Mouse (Mus musculus) heart, adult 8-10 months (tissue): ENCODE measurements around the gene Mthfr. TPM values are rescaled to one million over a fixed set of nuclear protein-coding genes. Genes with fewer than 3 reads are reported as not detected.

ENCODE experiments used
- DNase-seq: peaks from one replicate; pipeline ENCODE4 v3.0.0; 2022; ENCODE audit warnings: low spot score
- total RNA-seq, 4 experiments: library from RNA; stranded (reverse); gene quantifications; 2 replicates each; pipeline ENCODE4 v1.2.4; 2022

The Mthfr gene
- total RNA-seq, 4 experiments from 2014 or later, result 8.0 to 9.8 (median 8.6) TPM

GRCm38 (mm10) chr4:148089166-148089565 is 50.3 kb downstream of the Mthfr start:
- DNase-seq, result no peak

- DNase-seq, result no peak
Observed at GRCm38 (mm10) chr4:148091181-148091580, 52.3 kb downstream of the Mthfr start.

GRCm38 (mm10) chr4:148092551-148093271 is 53.8 kb downstream of the Mthfr start:
- DNase-seq, result no peak

GRCm38 (mm10) chr4:148094161-148094560 is 55.3 kb downstream of the Mthfr start:
- DNase-seq, result no peak

DNA sequence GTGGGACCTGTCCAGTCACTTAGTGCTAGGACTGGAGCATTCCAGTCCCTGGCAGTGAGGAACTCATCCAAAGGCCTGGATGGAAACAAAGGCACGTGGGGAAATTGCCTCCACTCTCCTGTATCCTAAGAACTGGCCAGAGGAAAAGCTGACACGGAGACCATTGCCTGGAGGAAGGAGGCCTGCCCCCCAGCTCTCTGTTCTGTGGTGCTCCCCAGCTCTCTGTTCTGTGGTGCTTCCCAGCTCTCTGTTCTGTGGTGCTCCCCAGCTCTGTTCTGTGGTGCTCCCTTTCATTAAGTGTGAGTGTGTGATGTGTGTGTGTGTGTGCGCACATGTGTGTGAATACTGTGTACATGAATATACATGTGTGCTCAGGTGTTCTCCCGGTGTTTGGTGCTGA is 56.2 kb downstream of the Mthfr start:
- DNase-seq, result no peak

DNA sequence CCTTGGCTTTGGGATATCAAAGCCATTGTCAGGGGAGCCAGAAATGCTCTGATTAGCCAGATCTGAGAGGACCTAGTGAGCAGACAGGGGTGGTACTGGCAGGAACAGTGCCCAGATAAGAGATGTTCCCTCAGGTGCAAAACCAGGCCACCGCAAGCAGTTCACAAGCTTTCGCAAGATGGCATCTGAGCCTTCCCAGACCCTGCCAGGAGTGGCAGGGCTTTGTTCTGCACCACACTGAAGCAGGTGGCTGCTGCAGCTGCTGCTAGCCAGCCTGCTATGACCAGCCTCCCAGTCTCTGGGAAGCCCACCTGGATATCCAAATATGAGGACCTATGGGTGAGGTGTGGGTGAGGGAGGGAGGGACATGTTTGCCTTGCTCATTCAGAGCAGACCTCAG is 59.1 kb downstream of the Mthfr start:
- DNase-seq, result no peak

- no peak for DNase-seq
Observed at GRCm38 (mm10) chr4:148098666-148099065, 59.8 kb downstream of the Mthfr start.

DNA sequence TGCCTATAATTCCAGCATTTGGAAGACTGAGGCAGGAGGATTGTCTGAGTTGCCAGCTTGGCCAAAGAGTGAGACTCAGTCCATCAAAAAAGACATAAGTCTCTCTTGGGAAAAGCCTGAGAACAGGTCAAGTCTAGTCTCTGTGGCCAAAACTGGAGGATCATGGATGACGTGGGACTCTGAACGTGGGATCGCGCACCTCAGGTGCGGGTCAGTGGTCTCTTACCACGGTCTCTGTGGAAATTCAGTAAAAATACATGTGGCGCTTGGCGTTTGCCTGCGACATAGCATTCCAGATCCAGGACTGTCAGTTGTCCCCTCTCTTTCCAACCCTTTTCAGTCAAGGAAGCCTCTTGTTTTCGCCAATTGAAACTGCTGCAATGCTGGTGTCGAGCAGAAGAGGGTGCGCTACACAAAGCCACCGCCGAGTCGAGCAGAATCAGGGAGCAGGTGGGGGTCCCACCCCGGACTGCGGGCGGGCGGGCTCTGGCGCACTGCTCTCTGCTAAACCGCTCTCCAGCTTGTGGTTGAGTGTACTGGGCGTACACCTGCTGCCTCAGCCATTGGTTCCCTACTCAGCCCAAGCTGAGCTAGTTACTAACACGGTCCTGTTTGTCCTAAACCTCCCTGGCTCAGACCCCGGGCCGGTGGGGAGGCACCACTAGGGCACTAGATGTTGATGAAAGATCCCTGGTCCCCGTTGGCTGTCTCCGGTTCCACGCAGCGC is 63.1 kb downstream of the Mthfr start:
- DNase-seq, result no peak

DNA sequence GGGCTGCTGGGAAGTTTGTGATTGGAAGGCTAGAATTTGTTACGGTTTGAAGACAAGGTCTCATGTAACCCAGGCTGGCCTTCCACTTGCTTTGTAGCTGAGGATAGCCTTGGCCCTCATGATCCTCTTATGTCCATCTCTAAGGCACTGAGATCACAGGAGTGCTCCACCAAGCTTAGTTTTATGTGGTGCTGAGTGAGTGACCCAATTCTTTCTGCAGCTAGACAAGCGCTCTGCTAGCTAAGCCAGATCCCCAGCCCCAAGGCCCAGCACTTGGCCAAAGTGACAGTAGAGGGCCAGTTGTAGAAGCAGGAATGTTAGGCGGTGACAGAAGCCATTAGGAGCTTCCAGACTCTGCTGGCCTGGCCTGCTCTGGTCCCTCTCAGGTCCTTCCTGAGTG is 65.3 kb downstream of the Mthfr start:
- DNase-seq, result no peak

DNA sequence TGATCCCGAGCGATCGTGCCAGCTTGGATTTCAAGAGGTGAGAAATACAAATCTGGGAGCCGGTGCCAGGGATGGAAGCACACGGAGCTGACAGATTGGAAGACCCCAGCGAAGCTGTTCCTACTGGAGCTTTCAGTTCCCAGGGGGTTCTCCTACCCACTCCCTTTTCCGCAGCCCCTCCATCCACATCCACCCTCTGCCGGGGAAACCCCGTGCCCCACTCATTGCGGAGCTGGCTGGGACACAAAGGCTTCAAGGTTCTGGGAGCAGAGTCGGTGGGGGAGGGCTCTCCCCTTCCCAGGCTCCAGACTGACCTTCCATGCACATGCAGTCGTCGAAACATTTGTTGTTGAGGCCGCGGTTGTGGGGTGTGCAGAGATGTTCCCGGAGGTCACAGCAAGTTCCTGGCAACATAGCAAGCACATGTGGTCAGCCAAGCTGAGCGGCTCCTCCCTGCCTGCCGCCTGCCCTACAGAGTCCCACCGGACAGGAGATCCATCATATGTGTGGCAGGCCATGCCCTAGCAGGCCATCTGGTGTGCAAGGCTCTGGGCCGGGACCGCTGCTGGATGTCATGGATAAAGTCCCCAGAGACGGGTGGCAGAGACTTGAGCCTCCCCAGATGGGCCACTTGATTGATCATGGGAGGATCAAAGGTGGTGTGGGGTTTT is 68.9 kb downstream of the Mthfr start:
- no peak for DNase-seq

DNA sequence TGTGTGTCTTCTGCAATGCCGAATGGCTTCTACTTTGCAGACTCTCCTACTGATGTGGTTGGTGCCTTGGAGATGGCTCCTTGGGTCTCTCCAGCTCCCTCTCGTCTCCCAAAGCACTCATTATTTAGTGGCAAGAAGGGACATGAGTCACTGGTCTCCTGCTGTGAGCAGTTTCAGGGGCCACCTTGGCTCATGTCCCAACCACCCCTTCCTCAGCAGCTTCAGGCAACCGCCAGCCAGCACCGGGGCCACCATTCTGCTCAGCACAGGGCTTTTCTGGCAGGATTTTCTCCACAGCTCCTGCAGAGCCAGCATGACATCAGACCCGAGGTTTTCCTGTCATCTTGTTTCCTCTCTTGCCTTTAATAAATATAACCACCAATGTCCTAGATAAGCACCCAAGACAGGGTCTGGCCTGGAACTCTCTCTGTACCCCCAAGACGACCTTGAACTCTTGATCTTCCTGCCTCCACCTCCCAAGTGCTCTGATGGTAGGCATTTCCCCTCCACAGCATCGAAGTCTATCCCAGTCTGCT is 69.8 kb downstream of the Mthfr start:
- no peak for DNase-seq

Other genes with a start within 250 kb of the Mthfr start
- gene Zfp984, start 229.3 kb upstream of the Mthfr start, total RNA-seq, result 1 to 10 TPM; 2.0 to 2.7 (median 2.4) TPM
- 10 to 100 TPM in 3 of 4 experiments, 1 to 10 TPM in 1; 8.1 to 12.7 (median 11.4) TPM for gene Zfp933, start 190.7 kb upstream of the Mthfr start, total RNA-seq
- 1 to 10 TPM; 6.0 to 9.4 (median 7.2) TPM for gene Miip, start 170.3 kb upstream of the Mthfr start, total RNA-seq
- 10 to 100 TPM; 17.8 to 23.1 (median 20.2) TPM for gene Fv1, start 170.1 kb upstream of the Mthfr start, total RNA-seq
- 100 to 1,000 TPM; 664 to 803 (median 747) TPM for gene Mfn2, start 134.4 kb upstream of the Mthfr start, total RNA-seq
- gene Plod1, start 102.3 kb upstream of the Mthfr start, total RNA-seq, result 10 to 100 TPM; 52.7 to 66.9 (median 61.3) TPM
- gene 2510039O18Rik, start 98.2 kb upstream of the Mthfr start, total RNA-seq, result 10 to 100 TPM; 35.8 to 43.1 (median 39.7) TPM
- gene Nppb, start 53.3 kb upstream of the Mthfr start, total RNA-seq, result 100 to 1,000 TPM; 107 to 313 (median 216) TPM
- gene Nppa, start 38.4 kb upstream of the Mthfr start, total RNA-seq, result 1,000 to 10,000 TPM; 1,499 to 1,940 (median 1,728) TPM
- gene Clcn6, start 256 bp upstream of the Mthfr start, total RNA-seq, result 1 to 10 TPM; 7.1 to 9.8 (median 8.9) TPM
- gene Agtrap, start 49.0 kb downstream of the Mthfr start, total RNA-seq, result 10 to 100 TPM; 45.2 to 51.5 (median 48.2) TPM
- 10 to 100 TPM in 3 of 4 experiments, 1 to 10 TPM in 1; 6.9 to 13.6 (median 11.7) TPM for gene Mad2l2, start 91.3 kb downstream of the Mthfr start, total RNA-seq
- under 1 TPM; 0.06 to 0.20 (median 0.07) TPM for gene Draxin, start 91.6 kb downstream of the Mthfr start, total RNA-seq
- gene Fbxo6, start 113.1 kb downstream of the Mthfr start, total RNA-seq, result 10 to 100 TPM; 36.1 to 44.0 (median 39.6) TPM
- gene Fbxo44, start 121.4 kb downstream of the Mthfr start, total RNA-seq, result 10 to 100 TPM; 25.2 to 33.4 (median 25.5) TPM
- gene Fbxo2, start 121.5 kb downstream of the Mthfr start, total RNA-seq, result under 1 TPM; 0.27 to 0.57 (median 0.31) TPM
- gene Disp3, start 248.9 kb downstream of the Mthfr start, total RNA-seq, result under 1 TPM in 1 of 4 experiments, not detected in 3; 0.06 TPM